Mouse (Mus musculus) midbrain, embryonic 16.5 days (tissue): ENCODE measurements at regions not wholly inside any gene's neighbourhood (a gene's known extent, or its start where the extent isn't known, plus 50 kb on each side); places are given as distances from the start of the nearest gene placed in this dataset.

Source experiments
- ATAC-seq: fragments of 200-750 bp; cut with Nextera tagmentation; 2 replicates; pipeline ENCODE4 v1.8.0; 2017; ENCODE audit warnings: moderate TSS enrichment
- H3K27ac ChIP-seq: fragments of 300-500 bp; sonication (generic); 2 replicates; pipeline ENCODE4 v1.5.1; 2014; ENCODE audit warnings: mild to moderate bottlenecking, low read length, mixed read lengths
- H3K27me3 ChIP-seq: fragments of 300-500 bp; sonication (generic); 2 replicates; pipeline ENCODE4 v1.6.1; 2014; ENCODE audit warnings: low read depth, low read length, mixed read lengths; ENCODE audit not compliant: control insufficient read depth, insufficient read depth
- H3K36me3 ChIP-seq: fragments of 300-500 bp; sonication (generic); 2 replicates; pipeline ENCODE4 v1.6.1; 2014; ENCODE audit warnings: mild to moderate bottlenecking, low read length, moderate library complexity, mixed read lengths; ENCODE audit not compliant: control insufficient read depth, insufficient read depth
- H3K4me1 ChIP-seq: fragments of 300-500 bp; sonication (generic); 2 replicates; pipeline ENCODE4 v1.6.1; 2014; ENCODE audit warnings: mild to moderate bottlenecking, low read length, mixed read lengths; ENCODE audit not compliant: control insufficient read depth, insufficient read depth
- H3K4me2 ChIP-seq: fragments of 300-500 bp; sonication (generic); 2 replicates; pipeline ENCODE4 v1.6.1; 2014; ENCODE audit warnings: mild to moderate bottlenecking, low read length, mixed read lengths
- H3K4me3 ChIP-seq: fragments of 300-500 bp; sonication (generic); 2 replicates; pipeline ENCODE4 v1.5.1; 2014; ENCODE audit warnings: low read depth, mild to moderate bottlenecking, low read length, moderate library complexity, mixed read lengths
- H3K9ac ChIP-seq: fragments of 300-500 bp; sonication (generic); 2 replicates; pipeline ENCODE4 v1.6.1; 2014; ENCODE audit warnings: low read depth, low read length, mixed read lengths
- H3K9me3 ChIP-seq: fragments of 300-500 bp; sonication (generic); replicated peaks from 2 replicates; pipeline ENCODE4 v1.6.1; 2014; ENCODE audit warnings: mild to moderate bottlenecking, low read length, mixed read lengths; ENCODE audit not compliant: control insufficient read depth, poor library complexity, severe bottlenecking
- WGBS: fragments of 180-500 bp; shearing (Covaris S2); extraction: QIAGEN DNeasy Blood & Tissue Kit; methylation state at CpG from one replicate; pipeline ENCODE4 v1.1.7; 2014; 5-methylcytosine and 5-hydroxymethylcytosine counted together

- Histone ChIP-seq H3K36me3 (no peaks in the 10 kb centered on the region), H3K9me3 (no peaks in the 10 kb centered on the region), H3K4me1 (peaks cover 3% of the 10 kb centered on the region), H3K27ac (no peak overlapping the region), H3K9ac (no peak overlapping the region), H3K4me3 (no peak overlapping the region), H3K27me3 (no peaks in the 10 kb centered on the region), H3K4me2 (no peak overlapping the region)
- WGBS, result 75% methylated on average over 20 of the region's 20 CpGs
- no peak for ATAC-seq
Observed at GRCm38 (mm10) chr12:79864346-79865178, 248.3 kb downstream of the Zfp36l1 start.
